Mouse (Mus musculus): ENCODE data around the gene Setdb2.
"Not testable (repeated sequence)": the region's sequence is repeated elsewhere in the genome, so short reads cannot be mapped to it uniquely, and the experiment has no call there.

DNA sequence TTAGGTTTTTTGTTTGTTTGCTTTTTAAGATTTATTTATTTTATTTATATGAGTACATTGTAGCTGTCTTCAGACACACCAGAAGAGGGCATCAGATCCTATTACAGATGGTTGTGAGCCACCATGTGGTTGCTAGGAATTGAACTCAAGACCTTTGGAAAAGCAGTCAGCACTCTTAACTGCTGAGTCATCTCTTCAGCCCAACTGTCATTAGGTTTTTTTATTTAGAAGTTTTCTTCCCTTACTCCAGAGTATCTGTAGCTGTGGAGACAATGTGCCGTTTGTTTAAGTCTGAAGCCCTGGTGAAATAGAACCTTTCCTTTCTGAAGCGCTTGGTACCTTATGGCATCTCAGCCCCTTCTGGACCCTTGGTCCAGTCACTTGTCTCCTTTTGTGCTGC, 25.7 kb downstream of the Setdb2 start:
- not testable (repeated sequence) for TF ChIP-seq CTCF, EP300 (IDR thresholded peaks at IDR 0.05)
